Mouse (Mus musculus) spleen, adult 2 months (tissue): ENCODE measurements around the gene Rplp2.

Experiments used
- CTCF ChIP-seq: fragments of 200-500 bp; IDR thresholded peaks from 2 replicates; pipeline ENCODE4 v1.5.1; 2011; ENCODE audit warnings: mild to moderate bottlenecking, inconsistent platforms; ENCODE audit not compliant: insufficient read depth, insufficient read length, insufficient replicate concordance; ENCODE audit errors: extremely low read depth
- POLR2A ChIP-seq: fragments of 200-500 bp; IDR thresholded peaks from 2 replicates; pipeline ENCODE4 v1.6.1; 2011; ENCODE audit warnings: low read depth, low read length, inconsistent platforms

- TF ChIP-seq POLR2A (no peak), CTCF (no peak)
Observed at GRCm38 (mm10) chr7:141497600-141497999, 50.4 kb downstream of the Rplp2 start.
